Mouse (Mus musculus): Measurements from ENCODE around the gene Wdfy3.
"Not testable (repeated sequence)": the region's sequence is repeated elsewhere in the genome, so short reads cannot be mapped to it uniquely, and the experiment has no call there.

Gene Wdfy3

GRCm38 (mm10) chr5:102069767-102070413 is at the start of gene Wdfy3:
TSS of gene Wdfy3 (minus strand) at chr5:102069921.
- peak; percentile 90 for DNase-seq (ENCODE audit: low spot score)

- DNase-seq (ENCODE audit: low spot score), result peak; percentile 50
Measured at GRCm38 (mm10) chr5:102113009-102113408, 43.3 kb upstream of the Wdfy3 start.

GRCm38 (mm10) chr5:102112034-102112433 is 42.3 kb upstream of the Wdfy3 start:
- DNase-seq (ENCODE audit: low spot score), result no peak

- DNase-seq (ENCODE audit: low spot score), result no peak
Measured at GRCm38 (mm10) chr5:102110031-102110430, 40.3 kb upstream of the Wdfy3 start.

DNA sequence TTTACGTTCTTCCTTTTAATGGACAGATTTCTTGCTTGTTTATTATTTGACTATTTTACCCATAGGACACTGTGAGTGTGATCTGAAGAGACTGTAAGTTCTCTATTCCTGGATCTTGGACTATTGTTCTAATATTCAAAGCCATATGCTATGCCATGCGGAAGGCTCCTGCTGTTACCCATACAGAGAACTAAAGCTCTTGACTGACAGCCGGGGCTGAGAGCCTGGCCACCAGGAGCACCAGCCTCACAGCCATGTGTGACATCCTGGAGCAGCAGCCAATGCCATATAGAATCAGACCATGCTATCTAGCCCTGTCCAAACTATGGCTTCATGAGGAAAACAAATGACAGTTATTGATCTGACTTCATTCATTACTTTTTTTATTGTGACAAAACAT is 36.2 kb upstream of the Wdfy3 start:
- no peak for DNase-seq (ENCODE audit: low spot score)

DNA sequence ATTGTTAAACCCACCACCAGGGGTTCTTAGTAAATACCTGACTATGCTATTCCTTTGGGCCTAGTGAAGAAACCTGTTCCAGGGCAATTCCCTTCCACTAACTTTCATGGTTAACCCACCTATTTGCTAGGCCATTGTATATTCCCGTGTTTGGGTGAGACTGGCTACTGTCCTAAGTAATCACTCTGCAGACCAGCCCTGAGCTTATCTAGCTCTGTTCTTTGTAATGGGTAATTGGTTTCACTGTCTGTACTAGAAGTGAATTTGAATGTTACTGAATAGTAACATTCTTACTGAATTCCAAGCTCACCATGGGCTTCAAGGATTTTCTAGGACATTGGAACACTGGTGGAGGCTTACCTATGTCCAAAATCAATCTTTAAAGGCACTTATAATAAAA is 32.1 kb upstream of the Wdfy3 start:
- DNase-seq (ENCODE audit: low spot score), result not testable (repeated sequence)

GRCm38 (mm10) chr5:102100246-102101241 is 30.8 kb upstream of the Wdfy3 start:
- no peak for DNase-seq (ENCODE audit: low spot score)

GRCm38 (mm10) chr5:102095576-102095975 is 25.9 kb upstream of the Wdfy3 start:
- no peak for DNase-seq (ENCODE audit: low spot score)

DNA sequence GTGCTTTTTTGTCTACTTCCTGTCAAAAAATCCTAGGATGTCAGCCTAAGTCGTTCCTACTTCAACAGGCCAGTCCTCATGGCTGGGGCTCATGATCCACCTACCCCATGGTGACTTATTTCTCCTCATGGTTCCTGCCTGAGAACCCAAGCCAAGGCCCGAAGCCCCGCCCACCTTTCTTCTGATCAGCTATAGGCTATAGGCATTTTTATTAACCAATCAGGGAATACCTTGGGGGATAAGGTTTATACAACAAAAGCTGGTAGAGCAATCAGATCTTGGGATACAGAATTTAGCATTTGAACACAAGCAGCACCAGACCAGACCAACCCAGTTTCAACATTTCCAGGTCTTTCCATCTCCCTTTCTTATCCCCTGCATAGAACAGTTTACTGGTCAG is 21.0 kb upstream of the Wdfy3 start:
- no peak for DNase-seq (ENCODE audit: low spot score)

GRCm38 (mm10) chr5:102084737-102085705 is 15.3 kb upstream of the Wdfy3 start:
- DNase-seq (ENCODE audit: low spot score), result no peak

GRCm38 (mm10) chr5:102074086-102074485 is 4.4 kb upstream of the Wdfy3 start:
- DNase-seq (ENCODE audit: low spot score), result peak; percentile 39

GRCm38 (mm10) chr5:102072057-102072456 is 2.3 kb upstream of the Wdfy3 start:
- DNase-seq (ENCODE audit: low spot score), result no peak

DNA sequence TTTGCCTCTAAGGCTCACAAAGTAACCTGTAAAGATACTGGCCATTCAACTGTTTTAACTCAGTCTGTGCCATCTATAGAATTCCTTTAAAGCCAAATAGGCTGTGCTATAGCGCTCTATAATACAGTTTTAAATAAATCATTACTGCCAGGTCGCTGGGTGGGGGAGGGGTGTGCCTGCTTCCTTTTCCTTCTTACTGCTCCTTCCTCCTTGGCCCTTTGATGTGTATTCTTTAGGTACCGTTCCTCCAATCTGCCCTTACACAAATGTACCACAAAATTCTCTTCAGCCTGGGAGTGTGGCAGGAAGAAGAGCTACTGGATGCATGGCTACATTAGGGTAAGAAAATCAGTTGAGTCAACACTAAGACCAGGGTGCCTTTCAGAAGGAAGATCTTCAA is 1.5 kb upstream of the Wdfy3 start:
- no peak for DNase-seq (ENCODE audit: low spot score)

DNA sequence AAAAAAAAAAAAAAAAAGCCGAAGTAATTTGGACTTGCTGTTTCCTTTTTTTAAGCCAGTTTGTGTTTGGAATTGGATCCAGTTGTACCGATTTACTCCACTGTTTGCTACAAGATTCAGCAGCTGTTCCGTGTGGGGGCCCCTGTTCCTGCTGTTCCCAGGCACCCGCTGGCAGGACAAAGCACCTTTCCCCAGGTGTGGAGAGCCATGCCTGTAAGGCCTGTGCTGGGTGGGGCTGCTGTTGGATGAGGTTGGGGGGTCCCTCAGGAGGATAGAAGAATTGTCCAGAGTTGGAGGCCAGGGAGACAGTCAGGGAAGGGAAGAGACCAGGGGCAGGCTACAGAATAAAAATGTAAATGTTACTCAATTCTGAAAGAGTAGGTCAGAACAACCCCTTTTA is 1.1 kb upstream of the Wdfy3 start:
- DNase-seq (ENCODE audit: low spot score), result no peak

- DNase-seq (ENCODE audit: low spot score), result peak; percentile 42
Measured at GRCm38 (mm10) chr5:102070414-102070768, 670 bp upstream of the Wdfy3 start.

- DNase-seq (ENCODE audit: low spot score), result peak; percentile 65
Measured at GRCm38 (mm10) chr5:102069051-102069766, 512 bp downstream of the Wdfy3 start.

- no peak for DNase-seq (ENCODE audit: low spot score)
Measured at GRCm38 (mm10) chr5:102066458-102066857, 3.3 kb downstream of the Wdfy3 start.

GRCm38 (mm10) chr5:102063013-102063752 is 6.5 kb downstream of the Wdfy3 start:
- DNase-seq (ENCODE audit: low spot score), result peak; percentile 78

GRCm38 (mm10) chr5:102061816-102062215 is 7.9 kb downstream of the Wdfy3 start:
- no peak for DNase-seq (ENCODE audit: low spot score)

DNA sequence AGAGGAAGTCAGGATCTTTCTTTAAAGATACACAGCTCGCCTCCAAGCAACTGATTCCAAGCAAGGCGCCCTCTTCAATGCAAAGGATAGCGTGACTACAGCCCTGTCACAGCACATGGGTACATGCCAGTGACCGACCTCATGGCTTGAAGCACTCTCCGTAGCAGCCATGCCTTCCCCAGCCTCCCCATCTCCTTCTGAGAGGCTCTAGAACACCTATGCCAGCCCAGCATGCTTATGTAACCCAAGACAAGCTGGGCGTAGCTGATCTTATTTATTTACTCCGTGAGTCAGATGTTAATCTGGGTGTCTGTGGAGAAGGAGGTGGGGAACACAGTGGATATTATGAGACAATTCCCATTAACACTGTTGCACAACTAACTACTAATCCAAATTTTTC is 13.8 kb downstream of the Wdfy3 start:
- DNase-seq (ENCODE audit: low spot score), result no peak

Measured in yolk sac, embryonic 10.5 days (tissue).